Mouse (Mus musculus) spleen, postnatal 36 days (tissue): ENCODE measurements around the gene 6030458C11Rik.

Source experiments
- DNase-seq, 2 experiments: peaks; one replicate each; pipeline ENCODE4 v3.0.0; 2022; ENCODE audit warnings: low spot score in 2 of 2, mixed read lengths in 1 of 2

The 6030458C11Rik gene

GRCm38 (mm10) chr15:12760747-12761146 lies 63.7 kb downstream of the 6030458C11Rik start:
- no peak for DNase-seq

- DNase-seq = no peak
These were observed 66.0 kb downstream of the 6030458C11Rik start for GRCm38 (mm10) chr15:12758461-12758860.
